Mouse (Mus musculus): ENCODE measurements around the gene Rac1.
"Not testable (repeated sequence)": the region's sequence is repeated elsewhere in the genome, so short reads cannot be mapped to it uniquely, and the experiment has no call there.

Rac1 gene

GRCm38 (mm10) chr5:143525454-143526225 lies 2.2 kb downstream of the Rac1 start:
- DNase-seq (ENCODE audit: low spot score in 2 of 2), result no peak

- no peak for DNase-seq (ENCODE audit: low spot score in 2 of 2)
These were observed 5.0 kb downstream of the Rac1 start for GRCm38 (mm10) chr5:143522882-143523281.

- no peak for DNase-seq (ENCODE audit: low spot score in 2 of 2)
These were observed 7.4 kb downstream of the Rac1 start for GRCm38 (mm10) chr5:143520415-143520814.

GRCm38 (mm10) chr5:143518045-143518591 lies 9.7 kb downstream of the Rac1 start:
- no peak for DNase-seq (ENCODE audit: low spot score in 2 of 2)

- DNase-seq (ENCODE audit: low spot score in 2 of 2), result no peak
These were observed 10.4 kb downstream of the Rac1 start for GRCm38 (mm10) chr5:143517436-143517835.

GRCm38 (mm10) chr5:143517005-143517404 lies 10.8 kb downstream of the Rac1 start:
- DNase-seq (ENCODE audit: low spot score in 2 of 2), result no peak

GRCm38 (mm10) chr5:143514878-143515277 lies 13.0 kb downstream of the Rac1 start:
- DNase-seq (ENCODE audit: low spot score in 2 of 2), result no peak

- DNase-seq (ENCODE audit: low spot score in 2 of 2), result no peak
These were observed 15.5 kb downstream of the Rac1 start for GRCm38 (mm10) chr5:143512305-143512704.

- no peak for DNase-seq (ENCODE audit: low spot score in 2 of 2)
These were observed 16.3 kb downstream of the Rac1 start for GRCm38 (mm10) chr5:143511577-143511976.

- DNase-seq (ENCODE audit: low spot score in 2 of 2), result no peak
These were observed 18.1 kb downstream of the Rac1 start for GRCm38 (mm10) chr5:143509737-143510136.

- DNase-seq (ENCODE audit: low spot score in 2 of 2), result no peak
These were observed 18.5 kb downstream of the Rac1 start for GRCm38 (mm10) chr5:143509294-143509693.

- no peak for DNase-seq (ENCODE audit: low spot score in 2 of 2)
These were observed 22.3 kb downstream of the Rac1 start for GRCm38 (mm10) chr5:143505545-143505944.

GRCm38 (mm10) chr5:143505056-143505455 lies 22.8 kb downstream of the Rac1 start:
- DNase-seq (ENCODE audit: low spot score in 2 of 2), result no peak

GRCm38 (mm10) chr5:143504453-143504852 lies 23.4 kb downstream of the Rac1 start:
- no peak for DNase-seq (ENCODE audit: low spot score in 2 of 2)

- DNase-seq (ENCODE audit: low spot score in 2 of 2), result no peak
These were observed 24.1 kb downstream of the Rac1 start for GRCm38 (mm10) chr5:143503740-143504139.

- no peak for DNase-seq (ENCODE audit: low spot score in 2 of 2)
These were observed 24.8 kb downstream of the Rac1 start for GRCm38 (mm10) chr5:143502899-143503557.

GRCm38 (mm10) chr5:143501649-143502048 lies 26.2 kb downstream of the Rac1 start:
- DNase-seq (ENCODE audit: low spot score in 2 of 2), result no peak

GRCm38 (mm10) chr5:143501140-143501539 lies 26.7 kb downstream of the Rac1 start:
- no peak for DNase-seq (ENCODE audit: low spot score in 2 of 2)

GRCm38 (mm10) chr5:143500711-143501110 lies 27.1 kb downstream of the Rac1 start:
- DNase-seq (ENCODE audit: low spot score in 2 of 2), result not testable (repeated sequence)

- DNase-seq (ENCODE audit: low spot score in 2 of 2), result no peak
These were observed 28.1 kb downstream of the Rac1 start for GRCm38 (mm10) chr5:143499686-143500085.

- DNase-seq (ENCODE audit: low spot score in 2 of 2), result no peak
These were observed 28.6 kb downstream of the Rac1 start for GRCm38 (mm10) chr5:143499197-143499596.

- DNase-seq (ENCODE audit: low spot score in 2 of 2), result no peak
These were observed 30.4 kb downstream of the Rac1 start for GRCm38 (mm10) chr5:143497451-143497850.

GRCm38 (mm10) chr5:143495708-143496107 lies 32.1 kb downstream of the Rac1 start:
- DNase-seq (ENCODE audit: low spot score in 2 of 2), result no peak

Data from spleen, postnatal 10 days (tissue).